Mouse (Mus musculus): ENCODE data around the gene Chchd10.

DNA sequence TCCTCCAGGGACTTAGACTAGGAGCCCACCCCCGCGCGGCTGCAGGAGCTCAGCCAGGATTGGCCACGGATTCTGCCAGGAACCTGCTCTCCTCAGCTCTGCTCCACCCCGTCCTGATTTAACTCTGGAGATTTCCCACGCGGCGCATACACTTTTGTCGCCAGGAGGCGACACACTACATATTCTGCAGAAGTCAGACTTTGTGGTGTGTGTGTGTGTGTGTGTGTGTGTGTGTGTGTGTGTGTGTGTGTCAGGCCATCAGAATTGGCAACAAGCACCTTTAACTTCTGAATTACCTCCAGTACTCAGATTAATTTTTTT is 49.7 kb upstream of the Chchd10 start:
- TF ChIP-seq POLR2A (IDR thresholded peaks at IDR 0.05; ENCODE audit: extremely low read depth, insufficient read depth, low read length) (no peak), CTCF (IDR thresholded peaks at IDR 0.05; ENCODE audit: extremely low read depth, insufficient read depth, low read length) (peak; percentile 46)

Data from cortical plate, adult 2 months (tissue).